Mouse (Mus musculus): ENCODE results near the gene Mapk9.

GRCm38 (mm10) chr11:49811099-49811541 lies 35.4 kb upstream of the Mapk9 start:
- TF ChIP-seq CTCF (IDR thresholded peaks at IDR 0.05; ENCODE audit: extremely low read depth, insufficient read length, insufficient replicate concordance, low read depth, low read length) (no peak), POLR2A (IDR thresholded peaks at IDR 0.05; ENCODE audit: low read depth, low read length) (no peak)

All from small intestine, adult 2 months (tissue).